Mouse (Mus musculus) G1E (cell line): Measurements from ENCODE around the gene Tbc1d9. TPM values are rescaled to one million over a fixed set of nuclear protein-coding genes. Genes with fewer than 3 reads are reported as not detected.

Experiments used
- ATAC-seq: 2 replicates; pipeline ENCODE4 v1.8.0; 2016; ENCODE audit warnings: mild to moderate bottlenecking; ENCODE audit not compliant: insufficient number of reproducible peaks, poor library complexity, low FRiP score, severe bottlenecking; ENCODE audit errors: extremely low read depth
- DNase-seq: peaks from one replicate; pipeline ENCODE4 v3.0.0; 2012; ENCODE audit warnings: low spot score
- H3K27me3 ChIP-seq: 2 replicates; pipeline ENCODE4 v1.6.1; 2012; ENCODE audit warnings: mild to moderate bottlenecking, low read length, inconsistent platforms; ENCODE audit not compliant: insufficient read depth
- H3K36me3 ChIP-seq: replicated peaks from 2 replicates; pipeline ENCODE3; 2012; ENCODE audit warnings: mild to moderate bottlenecking, inconsistent platforms
- H3K4me1 ChIP-seq: 2 replicates; pipeline ENCODE4 v1.6.1; 2012; ENCODE audit warnings: low read depth, low read length, inconsistent platforms, mixed read lengths; ENCODE audit not compliant: insufficient read depth
- H3K4me3 ChIP-seq: 2 replicates; pipeline ENCODE4 v1.5.1; 2012; ENCODE audit warnings: low read depth, mild to moderate bottlenecking, inconsistent platforms, low read length, moderate library complexity, mixed read lengths
- H3K9me3 ChIP-seq: replicated peaks from 2 replicates; pipeline ENCODE4 v1.6.1; 2012; ENCODE audit warnings: inconsistent platforms
- CTCF ChIP-seq: IDR thresholded peaks from 2 replicates; pipeline ENCODE4 v1.5.1; 2012; ENCODE audit warnings: low read depth, low read length, inconsistent platforms, mixed read lengths
- GATA1 ChIP-seq: IDR thresholded peaks from 2 replicates; pipeline ENCODE4 v1.6.1; 2012; ENCODE audit warnings: borderline replicate concordance, low read length, inconsistent platforms, mixed read lengths
- GATA2 ChIP-seq: IDR thresholded peaks from 2 replicates; pipeline ENCODE4 v1.6.1; 2012; ENCODE audit warnings: low read depth, low read length, inconsistent platforms, borderline replicate concordance
- POLR2AphosphoS5 ChIP-seq: IDR thresholded peaks from 2 replicates; pipeline ENCODE4 v1.6.1; 2012; ENCODE audit warnings: low read depth, low read length, inconsistent platforms; ENCODE audit not compliant: insufficient replicate concordance
- TAL1 ChIP-seq: conservative IDR thresholded peaks from 2 replicates; pipeline ENCODE4 v1.6.1; 2012; ENCODE audit warnings: low read depth, low read length, inconsistent platforms, mixed read lengths
- polyA plus RNA-seq: library from polyadenylated mRNA; stranded (reverse); fragments of >175 nt; gene quantifications from 2 replicates; pipeline ENCODE4 v1.2.3, GENCODE M21; 2012
- total RNA-seq, 2 experiments: library from RNA; stranded (forward) in 1 of 2; stranded (reverse) in 1 of 2; fragments of 200-1000 nt in 1 of 2; fragments of >200 nt in 1 of 2; fragmentation: Nextera tagmentation in 1 of 2; gene quantifications; 2 replicates each; pipeline ENCODE4 v1.2.3; 2014 to 2017

Gene Tbc1d9
- not detected in 2 replicates for total RNA-seq (2014; fragmentation: Nextera tagmentation)
- total RNA-seq (2017): 0.05 TPM in 1 of 2 replicates, not detected in the other
- not detected in 2 replicates for polyA plus RNA-seq

DNA sequence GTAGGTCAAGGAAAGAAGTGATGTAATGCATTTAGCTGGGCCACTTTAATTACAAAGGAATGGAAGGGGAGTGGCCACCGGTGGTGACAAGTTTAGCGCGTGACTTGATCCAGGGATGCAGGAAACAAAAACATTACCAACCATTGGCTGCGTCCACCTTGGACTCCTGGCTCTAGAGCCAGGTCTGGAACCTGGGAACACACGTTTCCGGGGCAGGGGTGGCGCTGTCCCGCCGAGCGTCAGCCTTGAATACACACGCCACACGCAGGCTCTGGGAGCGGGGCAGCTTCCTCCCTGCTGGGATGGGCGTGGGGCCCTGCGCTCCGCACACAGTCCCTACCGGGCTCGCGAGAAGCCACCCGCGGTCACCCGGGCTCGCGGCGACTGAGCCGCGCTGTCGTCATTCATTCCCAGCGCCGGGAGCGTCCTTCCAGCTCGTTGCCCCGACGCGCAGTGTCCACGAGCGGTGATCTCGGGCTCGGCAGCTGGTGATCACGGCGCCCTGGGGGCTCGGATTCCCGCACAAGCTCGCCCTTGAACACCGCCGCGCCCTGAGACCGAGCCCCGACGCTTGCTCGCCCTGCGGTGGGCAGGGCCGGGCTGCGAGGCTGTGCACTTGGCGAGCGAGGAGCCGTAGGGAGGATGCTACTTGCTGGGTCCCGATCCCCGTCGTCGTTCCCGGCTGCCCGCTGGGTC, at the start of gene Tbc1d9:
Gene Tbc1d9, plus strand, starts transcription at position 118 of the 696 bp plus-strand sequence.
- no peak within 1 kb of the TSS; the same call in 1 of the 2 replicates for H3K4me3 ChIP-seq
- no peaks in the 10 kb centered on the region for H3K36me3 ChIP-seq
- no peaks in the 10 kb centered on the region for H3K4me1 ChIP-seq
- no peak for DNase-seq
- peaks cover 12% of the 10 kb centered on the region; the same call in 1 of the 2 replicates for H3K27me3 ChIP-seq
- H3K9me3 ChIP-seq: 0 out of 2 replicates have a peak, but pooled peaks cover 3% of the 10 kb centered on the region
- no peak for ATAC-seq
- TF ChIP-seq TAL1 (no peak), POLR2AphosphoS5 (no peak), CTCF (no peak), GATA1 (no peak), GATA2 (no peak)

GRCm38 (mm10) chr8:83135086-83135485, 30.1 kb upstream of the Tbc1d9 start:
- Histone ChIP-seq H3K27me3 (no peaks in the 10 kb centered on the region), H3K4me1 (no peaks in the 10 kb centered on the region), H3K36me3 (no peaks in the 10 kb centered on the region), H3K4me3 (no peak overlapping the region), H3K9me3 (no peaks in the 10 kb centered on the region)
- DNase-seq (no peak), ATAC-seq (no peak)
- TF ChIP-seq GATA2: no peak
- no peak for TF ChIP-seq TAL1
- TF ChIP-seq GATA1: no peak
- no peak for TF ChIP-seq POLR2AphosphoS5
- no peak for TF ChIP-seq CTCF

DNA sequence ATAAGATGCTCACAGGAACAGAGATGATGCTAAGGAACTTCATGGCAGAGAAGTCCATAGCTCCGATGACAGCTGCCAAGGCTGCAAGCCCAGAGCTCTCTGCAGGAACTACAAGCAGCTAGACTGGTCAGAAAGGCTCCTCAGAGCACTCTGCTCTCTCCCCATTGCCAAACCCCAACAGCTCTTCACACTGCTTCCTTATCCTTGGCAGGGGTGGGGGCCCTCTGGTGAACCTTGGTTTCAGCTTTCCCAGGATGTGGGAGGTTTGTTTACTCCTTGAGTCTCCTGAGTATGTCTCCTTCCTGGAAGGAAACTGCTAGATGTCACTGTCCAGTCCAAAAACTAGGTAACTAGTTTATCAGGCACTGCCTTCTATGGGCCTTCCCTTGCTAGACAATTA, 25.1 kb upstream of the Tbc1d9 start:
- Histone ChIP-seq H3K4me1 (no peaks in the 10 kb centered on the region), H3K27me3 (no peaks in the 10 kb centered on the region), H3K36me3 (no peaks in the 10 kb centered on the region), H3K9me3 (no peaks in the 10 kb centered on the region), H3K4me3 (no peak overlapping the region)
- no peak for DNase-seq
- no peak for TF ChIP-seq GATA2
- no peak for TF ChIP-seq GATA1
- no peak for TF ChIP-seq CTCF
- no peak for TF ChIP-seq TAL1
- TF ChIP-seq POLR2AphosphoS5: no peak
- ATAC-seq: no peak

DNA sequence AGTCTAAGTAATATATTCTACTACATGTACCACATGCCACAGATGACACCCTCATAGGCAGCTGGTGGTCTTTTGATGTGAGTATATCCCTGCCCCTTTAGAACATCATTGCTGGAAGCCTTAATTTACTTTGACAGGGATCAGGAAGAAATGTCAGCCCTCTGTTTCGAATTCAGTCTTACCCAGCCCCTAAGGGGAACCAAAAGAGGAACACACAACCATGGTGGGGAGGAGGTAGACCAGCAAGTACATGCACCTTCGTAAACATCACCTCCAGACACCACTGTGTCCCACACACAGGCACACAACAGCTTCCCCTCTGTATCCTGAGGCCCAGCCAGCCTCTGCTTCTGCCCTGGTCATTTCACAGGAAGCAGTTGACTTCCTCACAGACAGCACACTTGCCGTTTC, 24.4 kb upstream of the Tbc1d9 start:
- H3K27me3 ChIP-seq: no peaks in the 10 kb centered on the region
- H3K4me3 ChIP-seq: no peak overlapping the region
- ATAC-seq: no peak
- no peaks in the 10 kb centered on the region for H3K36me3 ChIP-seq
- H3K9me3 ChIP-seq: no peaks in the 10 kb centered on the region
- no peak for DNase-seq
- TF ChIP-seq GATA2: no peak
- TF ChIP-seq CTCF: no peak
- no peak for TF ChIP-seq TAL1
- no peak for TF ChIP-seq GATA1
- TF ChIP-seq POLR2AphosphoS5: no peak
- no peaks in the 10 kb centered on the region for H3K4me1 ChIP-seq

DNA sequence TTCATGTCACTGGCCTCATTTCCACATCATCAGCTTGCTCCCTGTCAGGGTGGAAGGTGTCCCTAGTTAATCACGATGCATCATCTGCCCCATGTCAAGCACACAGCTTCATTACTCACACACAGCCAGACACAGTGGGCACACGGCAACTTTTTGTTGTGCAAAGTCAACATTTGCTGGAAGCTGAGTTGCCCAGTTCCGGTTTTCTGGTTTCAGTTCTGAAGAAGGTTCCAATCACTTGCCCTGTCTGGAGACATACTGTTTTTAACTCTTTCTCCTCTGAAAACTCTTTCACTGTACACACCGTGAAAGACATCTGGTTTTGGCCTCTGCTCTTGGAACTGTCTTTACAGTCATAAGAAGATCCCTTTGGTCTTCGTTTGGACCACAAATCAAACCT, 23.8 kb upstream of the Tbc1d9 start:
- H3K36me3 ChIP-seq: no peaks in the 10 kb centered on the region
- H3K9me3 ChIP-seq: no peaks in the 10 kb centered on the region
- no peaks in the 10 kb centered on the region for H3K4me1 ChIP-seq
- H3K4me3 ChIP-seq: no peak overlapping the region
- ATAC-seq: no peak
- H3K27me3 ChIP-seq: no peaks in the 10 kb centered on the region
- no peak for TF ChIP-seq POLR2AphosphoS5
- no peak for TF ChIP-seq GATA1
- no peak for TF ChIP-seq TAL1
- TF ChIP-seq CTCF: no peak
- no peak for TF ChIP-seq GATA2
- DNase-seq: no peak

- no peak overlapping the region for H3K4me3 ChIP-seq
- no peaks in the 10 kb centered on the region for H3K4me1 ChIP-seq
- no peaks in the 10 kb centered on the region for H3K9me3 ChIP-seq
- DNase-seq (no peak), ATAC-seq (no peak)
- no peaks in the 10 kb centered on the region for H3K36me3 ChIP-seq
- H3K27me3 ChIP-seq: no peaks in the 10 kb centered on the region
- TF ChIP-seq TAL1: no peak
- no peak for TF ChIP-seq GATA1
- TF ChIP-seq POLR2AphosphoS5: no peak
- TF ChIP-seq GATA2: no peak
- no peak for TF ChIP-seq CTCF
Observed at GRCm38 (mm10) chr8:83144601-83145000, 20.6 kb upstream of the Tbc1d9 start.

DNA sequence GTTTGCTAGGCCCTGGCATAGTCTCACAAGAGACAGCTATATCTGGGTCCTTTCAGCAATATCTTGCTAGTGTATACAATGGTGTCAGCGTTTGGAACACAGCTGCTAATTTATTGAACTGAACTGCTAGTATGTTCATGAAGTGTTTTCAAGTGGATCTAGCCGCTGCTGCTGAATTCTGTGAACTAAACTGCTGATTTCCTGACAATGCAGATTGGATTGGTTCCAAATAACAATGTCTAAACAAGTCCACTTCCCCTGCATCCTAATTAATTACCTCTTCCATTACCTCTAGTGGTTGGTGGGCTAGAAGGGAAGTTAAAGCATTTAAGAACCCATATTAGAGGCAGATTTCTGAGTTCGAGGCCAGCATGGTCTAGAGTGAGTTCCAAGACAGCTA, 19.7 kb upstream of the Tbc1d9 start:
- no peaks in the 10 kb centered on the region for H3K27me3 ChIP-seq
- DNase-seq (no peak), ATAC-seq (no peak)
- no peaks in the 10 kb centered on the region for H3K4me1 ChIP-seq
- no peaks in the 10 kb centered on the region for H3K36me3 ChIP-seq
- H3K4me3 ChIP-seq: no peak overlapping the region
- TF ChIP-seq POLR2AphosphoS5 (no peak), GATA1 (no peak), CTCF (no peak), GATA2 (no peak), TAL1 (no peak)
- no peaks in the 10 kb centered on the region for H3K9me3 ChIP-seq
